Mouse (Mus musculus) kidney, postnatal 36 days (tissue): Measurements from ENCODE around the gene Atp5d.

Source experiments
- DNase-seq, 2 experiments: peaks; one replicate each; pipeline ENCODE4 v3.0.0; 2021 to 2022; ENCODE audit warnings: mixed read lengths in 2 of 2

The Atp5d gene

GRCm38 (mm10) chr10:80138553-80139438, at the start of gene Atp5d:
Atp5d (plus strand) TSS chr10:80138632.
- DNase-seq, result peak; percentile 63 to 83

- peak; percentile 73 to 78 for DNase-seq
These were observed 49.3 kb upstream of the Atp5d start for GRCm38 (mm10) chr10:80089146-80089545.

- no peak for DNase-seq
These were observed 46.9 kb upstream of the Atp5d start for GRCm38 (mm10) chr10:80091527-80091926.

GRCm38 (mm10) chr10:80092690-80093089, 45.7 kb upstream of the Atp5d start:
- DNase-seq, result peak in 1 of 2 experiments; percentile 43

GRCm38 (mm10) chr10:80094085-80094484, 44.3 kb upstream of the Atp5d start:
- no peak for DNase-seq

GRCm38 (mm10) chr10:80094684-80095083, 43.7 kb upstream of the Atp5d start:
- DNase-seq, result peak; percentile 60 to 75

- peak in 1 of 2 experiments; percentile 52 for DNase-seq
These were observed 42.9 kb upstream of the Atp5d start for GRCm38 (mm10) chr10:80095547-80095946.

- peak in 1 of 2 experiments; percentile 46 for DNase-seq
These were observed 41.2 kb upstream of the Atp5d start for GRCm38 (mm10) chr10:80097275-80097674.

GRCm38 (mm10) chr10:80098630-80099029, 39.8 kb upstream of the Atp5d start:
- peak; percentile 50 to 53 for DNase-seq

- DNase-seq, result peak; percentile 76
These were observed 37.5 kb upstream of the Atp5d start for GRCm38 (mm10) chr10:80100982-80101381.

- peak; percentile 89 to 95 for DNase-seq
These were observed 36.1 kb upstream of the Atp5d start for GRCm38 (mm10) chr10:80102216-80102915.

- DNase-seq, result no peak
These were observed 35.4 kb upstream of the Atp5d start for GRCm38 (mm10) chr10:80103032-80103431.

- no peak for DNase-seq
These were observed 34.3 kb upstream of the Atp5d start for GRCm38 (mm10) chr10:80104181-80104580.

- DNase-seq, result no peak
These were observed 33.0 kb upstream of the Atp5d start, which contains the start of gene Sbno2 for GRCm38 (mm10) chr10:80105460-80105859. Sbno2 (minus strand) TSS chr10:80105571.

- no peak for DNase-seq
These were observed 32.5 kb upstream of the Atp5d start for GRCm38 (mm10) chr10:80105926-80106325.

GRCm38 (mm10) chr10:80107678-80108077, 30.8 kb upstream of the Atp5d start:
- no peak for DNase-seq

GRCm38 (mm10) chr10:80114341-80115284, 23.8 kb upstream of the Atp5d start:
- peak; percentile 96 to 98 for DNase-seq

- peak; percentile 100 for DNase-seq
These were observed 23.0 kb upstream of the Atp5d start, which contains the start of gene Stk11 for GRCm38 (mm10) chr10:80115290-80115943. Stk11 (plus strand) TSS chr10:80115803.

GRCm38 (mm10) chr10:80115944-80116335, 22.5 kb upstream of the Atp5d start:
- DNase-seq, result no peak

- DNase-seq, result no peak
These were observed 21.9 kb upstream of the Atp5d start for GRCm38 (mm10) chr10:80116563-80116926.

- peak in 1 of 2 experiments; percentile 64 for DNase-seq
These were observed 21.3 kb upstream of the Atp5d start for GRCm38 (mm10) chr10:80116927-80117691.
